Mouse (Mus musculus): ENCODE measurements around the gene Lman2l. TPM values are rescaled to one million over a fixed set of nuclear protein-coding genes. Genes with fewer than 3 reads are reported as not detected.
A peak's percentile ranks its signal among the peaks of the same experiment; 100 is the strongest.

The Lman2l gene
- 17.6 and 20.3 TPM in 2 replicates for polyA plus RNA-seq (2012; rRNA removed)

DNA sequence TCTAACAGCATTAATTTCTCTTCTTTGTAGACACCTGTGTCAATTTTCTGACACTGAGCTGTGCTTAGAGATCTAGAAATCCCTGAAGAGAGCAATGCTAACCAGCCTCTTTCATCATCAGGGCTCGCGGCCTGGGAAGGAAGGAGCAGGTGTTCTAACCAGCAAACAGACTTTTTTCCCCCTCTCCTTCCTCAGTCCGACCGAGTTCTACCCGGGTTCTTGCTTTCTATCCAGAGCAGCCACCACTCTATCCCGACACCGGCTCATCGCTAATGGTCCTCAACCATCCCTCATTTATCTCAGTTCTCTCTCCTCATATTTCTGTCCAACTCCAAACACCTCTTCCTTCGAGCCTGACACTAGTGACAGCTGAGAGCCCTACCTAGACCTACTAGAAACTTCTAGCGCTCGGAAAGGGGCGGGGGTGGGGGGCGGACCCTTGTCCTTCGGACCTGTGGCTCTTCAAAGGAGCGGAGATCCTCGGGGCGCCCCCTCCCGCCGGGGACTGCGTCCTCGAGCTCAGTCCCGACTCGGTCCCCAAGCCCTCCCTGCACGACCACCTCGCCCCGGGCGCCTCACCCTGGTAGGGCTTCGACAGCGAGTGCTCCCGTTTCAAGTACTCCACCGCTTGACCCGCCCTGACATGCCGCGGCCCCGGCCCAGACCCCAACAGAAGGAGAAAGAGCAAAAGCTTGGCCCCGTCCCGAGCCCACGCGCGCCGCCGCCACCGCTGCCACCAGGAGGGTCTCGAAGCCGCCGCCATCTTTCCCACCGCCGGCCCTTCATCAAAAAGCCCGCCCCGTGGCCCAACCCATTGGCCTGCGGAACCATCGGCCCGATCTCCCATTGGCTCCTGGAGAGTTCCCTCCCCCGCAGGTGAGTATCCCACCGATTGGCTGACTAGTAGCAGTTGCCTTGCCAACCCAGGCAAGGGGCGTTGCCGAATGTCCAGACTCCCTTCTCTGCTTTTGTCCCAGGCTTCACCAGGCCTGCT lies at the start of gene Lman2l:
Lman2l (minus strand) TSS at position 801 of the 994 bp plus-strand sequence.
- peak; percentile 85 for DNase-seq (ENCODE audit: low spot score)

DNA sequence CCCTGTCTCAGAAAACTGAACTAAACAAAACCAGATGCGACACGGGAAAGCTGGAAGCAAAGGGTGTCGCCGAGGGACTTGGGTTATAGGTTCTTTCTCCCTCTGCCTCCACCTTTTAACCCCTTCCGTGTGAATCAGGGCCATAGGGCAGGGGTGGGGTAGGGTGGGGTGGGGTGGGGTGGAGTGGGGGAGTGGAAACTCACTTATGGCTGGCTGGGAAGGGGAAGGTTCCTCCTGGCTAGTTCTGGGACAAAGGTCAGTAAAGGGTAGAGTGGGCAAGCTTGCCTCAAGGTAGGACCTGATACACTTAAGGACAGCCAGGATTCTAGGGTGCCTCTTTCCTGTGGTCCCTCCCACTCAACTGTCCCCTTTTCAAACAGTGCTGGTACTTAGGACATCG lies 48.2 kb upstream of the Lman2l start:
- no peak for DNase-seq (ENCODE audit: low spot score)

DNA sequence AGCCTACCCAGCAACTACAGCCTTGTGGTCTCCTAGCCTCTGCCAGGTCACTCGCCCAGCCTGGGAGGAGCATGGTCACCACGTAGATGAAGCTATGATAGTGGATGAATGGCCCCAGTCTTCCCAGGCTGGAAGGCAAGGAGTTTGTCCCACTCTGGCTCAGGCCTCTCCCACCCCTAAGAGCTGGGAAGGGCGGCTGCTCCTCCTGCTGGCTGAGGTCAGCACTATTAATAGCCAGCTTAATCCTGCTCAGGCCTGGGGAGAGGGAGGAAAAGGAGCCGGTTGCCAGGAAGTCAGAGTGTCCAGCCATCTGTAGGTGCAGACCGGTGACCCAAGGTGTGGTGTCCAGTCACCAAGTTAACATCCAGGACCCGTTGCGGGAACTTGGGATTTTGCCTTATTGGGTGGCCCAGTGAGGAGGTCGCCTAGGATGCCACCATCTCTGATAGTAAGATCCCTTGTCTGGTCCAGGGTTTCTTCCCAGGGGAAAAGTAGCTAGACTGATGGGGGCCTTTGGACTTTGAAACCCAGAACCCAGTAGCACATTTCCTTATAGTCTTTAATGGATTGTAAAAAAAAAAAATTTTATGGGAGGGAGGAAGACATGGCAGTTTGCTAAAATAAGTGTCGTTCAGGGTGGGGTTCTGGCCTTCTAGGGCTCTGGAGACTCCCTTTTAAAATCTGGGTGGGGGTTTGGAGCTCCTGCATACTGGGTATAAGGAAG lies 47.5 kb upstream of the Lman2l start:
- no peak for DNase-seq (ENCODE audit: low spot score)

DNA sequence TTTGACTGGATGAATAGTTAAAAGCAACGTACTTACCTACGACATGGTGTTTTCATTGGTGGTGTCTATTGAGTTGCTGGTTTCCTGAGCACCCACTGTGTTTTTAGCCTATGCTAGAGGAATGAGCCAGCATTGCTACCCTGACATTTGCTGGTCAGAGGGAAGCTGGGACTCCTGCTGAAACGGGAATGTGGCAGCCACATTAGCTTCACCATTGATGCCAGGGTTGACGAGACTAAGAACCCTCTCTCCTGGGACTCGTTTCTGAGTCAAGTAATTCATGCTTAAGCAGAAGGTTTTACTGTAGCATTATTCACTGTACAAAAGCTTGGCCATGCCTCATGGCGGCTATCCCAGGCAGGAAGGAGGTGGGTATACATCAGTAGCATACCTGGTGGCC lies 44.6 kb upstream of the Lman2l start:
- no peak for DNase-seq (ENCODE audit: low spot score)

DNA sequence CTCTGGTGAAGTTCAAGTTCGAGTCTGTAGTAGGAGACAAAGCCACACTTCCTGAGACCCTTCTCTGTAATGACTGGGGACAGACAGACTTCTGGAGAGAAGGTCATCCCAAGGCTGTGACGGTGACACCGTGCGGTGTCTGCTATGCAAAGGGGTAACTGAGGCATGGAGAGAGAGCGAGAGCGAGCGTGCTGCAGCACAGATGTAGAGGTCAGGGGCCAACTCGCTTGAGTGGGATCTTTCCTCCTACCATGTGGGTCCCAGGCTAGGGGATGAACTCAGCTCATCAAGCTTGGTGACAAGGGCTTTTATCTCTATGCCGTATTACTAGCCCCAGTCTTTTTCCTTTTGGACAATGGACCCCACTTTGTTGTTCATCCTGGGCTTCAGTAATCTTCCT lies 42.0 kb upstream of the Lman2l start:
- no peak for DNase-seq (ENCODE audit: low spot score)

DNA sequence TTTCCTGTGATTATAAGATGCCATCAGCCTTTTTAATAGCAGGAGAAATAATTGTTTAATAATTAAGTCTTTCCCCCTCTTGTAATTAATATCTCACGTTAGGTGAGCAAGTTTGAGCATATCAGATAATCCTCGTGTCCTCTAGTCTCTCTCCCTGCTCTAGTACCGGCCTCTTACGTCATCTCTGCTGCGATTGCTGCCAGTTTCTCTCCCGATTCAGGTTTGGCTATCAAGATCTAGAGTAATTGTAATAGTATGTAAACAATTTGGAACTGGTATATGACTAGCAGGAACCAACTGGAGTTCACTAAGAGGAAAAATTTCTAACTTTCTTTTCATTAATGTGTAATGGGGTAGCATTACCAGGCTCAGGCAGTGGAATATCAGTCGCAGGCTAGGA lies 40.0 kb upstream of the Lman2l start:
- no peak for DNase-seq (ENCODE audit: low spot score)

DNA sequence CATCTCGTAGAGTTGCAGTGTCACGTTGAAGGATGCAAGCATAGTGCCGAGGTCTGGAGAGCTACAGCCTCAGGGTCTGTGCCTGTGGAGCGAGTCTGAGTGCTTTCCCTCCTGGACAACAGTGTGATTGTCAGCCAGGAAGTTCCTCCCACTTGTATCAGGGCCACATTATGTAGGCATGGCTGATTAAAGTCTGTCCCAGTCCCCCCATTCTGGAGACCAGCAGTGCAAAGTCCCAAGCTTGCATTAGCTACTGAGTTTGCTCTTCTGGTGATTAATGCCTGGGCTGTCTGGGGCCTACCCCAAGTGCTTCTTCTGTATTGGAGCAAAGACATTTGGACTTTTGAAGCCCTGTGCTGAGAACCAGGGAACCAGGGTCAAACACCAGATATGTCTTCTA lies 38.8 kb upstream of the Lman2l start:
- DNase-seq (ENCODE audit: low spot score), result no peak

DNA sequence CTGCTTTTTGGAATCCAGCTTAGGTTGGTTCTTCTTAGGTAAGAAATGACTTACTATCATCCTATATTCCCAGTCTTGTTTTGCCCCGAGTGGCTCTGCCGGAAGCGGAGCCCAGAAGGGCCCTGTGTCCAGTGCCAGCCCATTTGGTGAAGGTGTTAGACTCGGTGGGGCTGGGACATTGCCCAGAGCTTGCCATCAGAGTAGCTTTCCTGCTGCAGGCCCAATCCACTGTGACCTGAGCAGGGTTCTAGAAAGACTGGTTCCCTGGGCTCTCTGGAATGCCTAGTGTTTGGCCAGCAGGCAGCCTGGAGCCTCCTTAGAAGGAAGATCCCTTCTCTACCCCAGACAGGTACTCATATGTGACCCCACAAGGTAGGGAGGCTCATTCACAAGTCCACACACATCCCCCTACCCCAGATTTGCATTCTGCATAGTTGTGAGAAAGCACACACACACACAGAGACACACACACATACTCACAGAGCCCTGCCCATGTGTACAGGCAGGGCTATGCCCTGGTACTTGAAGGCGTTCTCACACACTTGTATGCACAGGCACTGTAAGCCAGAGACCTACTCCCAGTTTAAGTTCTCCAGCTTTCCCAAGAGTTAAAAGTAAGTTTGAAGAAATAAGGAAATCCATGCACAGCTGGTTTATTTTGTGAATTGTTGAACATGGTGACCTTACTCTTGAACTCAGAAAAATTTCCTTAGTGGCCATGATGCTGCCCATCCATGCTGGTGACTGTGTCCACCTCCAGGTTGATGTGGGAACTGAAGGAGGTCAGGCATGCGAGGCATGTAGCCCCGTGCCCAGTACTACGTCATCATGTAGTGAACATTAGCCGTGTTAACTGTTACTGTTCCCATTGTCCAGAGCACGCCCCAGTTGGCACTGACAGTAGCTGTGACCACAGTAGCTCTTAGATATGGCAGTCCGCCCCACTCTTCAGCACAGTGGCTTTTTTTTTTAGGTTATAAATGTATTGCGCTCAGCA lies 35.1 kb upstream of the Lman2l start:
- DNase-seq (ENCODE audit: low spot score), result no peak

DNA sequence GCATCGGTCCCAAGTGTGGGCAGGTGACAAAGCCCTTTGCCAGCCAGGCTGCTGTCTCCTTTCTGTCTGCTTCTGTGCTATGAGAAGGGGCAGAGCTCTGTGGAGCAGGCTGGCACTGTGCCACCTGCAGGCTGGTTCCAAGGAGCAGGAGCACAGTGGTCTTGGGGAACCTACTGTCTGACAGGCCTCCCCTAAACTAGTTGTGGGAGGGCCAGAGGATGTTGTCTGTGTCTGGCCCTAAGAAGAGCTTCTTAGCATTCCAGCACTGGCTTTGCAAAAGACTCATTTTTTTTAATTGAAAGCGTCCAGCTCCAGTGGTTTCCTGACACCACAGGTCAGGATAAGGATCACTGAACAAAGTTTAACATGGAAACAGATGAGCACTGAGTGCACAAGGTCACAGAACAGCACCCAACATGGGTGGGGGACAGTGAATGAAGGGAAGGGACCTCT lies 33.3 kb upstream of the Lman2l start:
- no peak for DNase-seq (ENCODE audit: low spot score)

DNA sequence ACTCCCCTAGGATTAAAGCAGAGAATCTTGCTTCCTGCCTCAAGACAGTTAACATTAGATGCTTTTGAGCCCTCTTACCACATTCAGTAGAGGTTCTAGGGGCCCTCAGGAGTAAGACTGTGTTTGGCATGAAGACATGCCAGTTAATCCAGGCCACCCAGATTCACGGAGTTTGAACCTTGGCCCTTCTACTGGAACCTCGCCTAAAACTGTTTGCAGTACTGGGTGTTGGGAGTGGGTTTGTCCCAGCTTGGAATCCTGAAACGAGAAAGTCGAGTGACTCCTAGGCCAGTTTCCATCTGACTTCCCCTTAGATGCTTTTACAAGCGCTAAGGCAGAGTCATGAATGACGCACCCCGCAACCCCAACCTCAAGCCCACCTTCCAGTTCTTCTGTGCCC lies 31.4 kb upstream of the Lman2l start:
- DNase-seq (ENCODE audit: low spot score), result no peak

DNA sequence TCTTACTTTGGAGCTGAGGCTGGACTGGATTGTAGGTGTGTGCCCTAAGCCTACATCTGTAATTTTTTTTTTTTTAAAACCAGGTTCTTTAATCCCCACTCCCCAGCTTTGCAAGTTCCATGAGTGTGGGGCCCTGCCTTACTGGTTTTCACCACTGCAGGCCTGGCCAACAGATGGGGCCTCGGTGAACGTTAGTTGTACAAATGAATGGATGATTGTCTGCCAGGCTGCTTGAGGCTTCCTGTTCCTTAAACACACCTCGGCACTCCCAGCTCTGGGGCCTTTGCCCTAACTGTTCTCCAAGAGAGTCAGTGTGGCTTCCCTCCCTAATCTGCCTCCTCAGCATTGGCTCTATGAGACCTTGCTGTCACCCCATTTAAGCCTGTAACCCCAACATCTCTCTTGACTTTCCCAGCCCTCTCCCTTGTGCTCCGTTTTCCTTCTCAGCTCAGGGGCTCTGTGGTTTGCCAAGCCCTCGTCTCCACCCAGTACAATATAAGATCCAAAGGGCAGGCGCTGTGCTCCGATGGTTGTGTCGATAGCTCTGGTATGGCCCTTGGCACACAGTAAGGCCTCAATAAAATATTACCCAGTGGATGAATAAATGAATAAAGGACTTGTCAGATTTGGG lies 30.5 kb upstream of the Lman2l start:
- no peak for DNase-seq (ENCODE audit: low spot score)

DNA sequence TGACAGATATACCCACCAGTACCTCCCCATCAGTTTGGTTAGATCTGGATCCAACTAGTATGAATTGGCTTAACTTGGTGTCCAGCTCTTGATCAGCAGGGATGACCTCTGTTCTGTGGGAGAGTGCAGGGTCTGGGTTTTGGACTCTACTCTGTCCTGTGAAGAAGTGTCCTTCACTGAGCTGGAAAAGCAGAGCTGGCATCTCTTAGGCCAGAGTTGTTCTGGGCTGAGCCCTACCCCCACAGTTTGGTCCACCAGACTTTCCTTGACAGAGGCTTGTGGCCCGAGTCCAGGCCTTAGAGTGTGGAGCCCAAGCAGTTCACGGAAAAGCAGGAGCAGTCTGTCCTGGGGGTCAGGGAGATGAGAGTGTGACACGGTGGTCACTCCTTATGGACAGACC lies 29.6 kb upstream of the Lman2l start:
- DNase-seq (ENCODE audit: low spot score), result no peak

DNA sequence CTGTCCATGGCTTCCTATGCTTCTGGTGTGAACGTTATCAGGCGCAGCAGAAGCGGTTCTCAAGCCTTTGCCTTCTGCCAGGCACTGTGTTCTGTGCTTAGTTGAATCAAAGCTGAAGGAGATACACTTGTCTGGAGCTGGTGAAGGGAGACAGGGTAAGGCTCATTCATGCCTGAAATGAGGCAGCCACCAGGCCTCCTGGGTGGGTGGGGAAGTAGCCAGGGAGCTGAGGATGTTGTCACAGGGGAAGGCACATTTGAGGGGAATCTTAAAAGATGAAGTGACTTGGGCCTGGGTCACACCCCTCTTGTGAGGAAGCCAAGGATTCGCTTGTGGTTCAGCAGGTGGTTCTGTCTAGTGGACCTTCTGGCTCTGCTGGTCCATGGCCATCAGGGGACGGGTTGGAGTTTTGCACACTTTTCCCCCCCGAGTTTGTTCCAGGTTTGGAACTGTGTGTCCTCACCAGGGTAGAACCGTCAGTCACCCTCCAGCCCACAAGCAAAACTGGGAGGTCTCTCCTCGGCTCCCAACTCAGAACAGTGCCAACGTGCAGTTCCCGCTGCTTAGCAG lies 28.2 kb upstream of the Lman2l start:
- DNase-seq (ENCODE audit: low spot score), result no peak

DNA sequence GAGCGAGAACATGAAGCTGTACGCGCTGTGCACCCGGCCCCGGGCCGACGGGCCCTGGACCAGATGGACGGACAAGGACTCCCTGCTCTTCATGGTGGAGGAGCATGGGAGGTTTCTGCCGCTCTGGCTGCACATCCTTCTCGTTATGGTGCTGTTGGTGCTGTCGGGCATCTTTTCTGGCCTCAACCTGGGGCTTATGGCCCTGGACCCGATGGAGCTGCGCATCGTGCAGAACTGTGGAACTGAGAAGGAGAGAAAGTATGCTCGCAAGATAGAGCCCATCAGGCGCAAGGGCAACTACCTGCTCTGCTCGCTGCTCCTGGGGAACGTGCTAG lies 27.0 kb upstream of the Lman2l start:
- DNase-seq (ENCODE audit: low spot score), result no peak

DNA sequence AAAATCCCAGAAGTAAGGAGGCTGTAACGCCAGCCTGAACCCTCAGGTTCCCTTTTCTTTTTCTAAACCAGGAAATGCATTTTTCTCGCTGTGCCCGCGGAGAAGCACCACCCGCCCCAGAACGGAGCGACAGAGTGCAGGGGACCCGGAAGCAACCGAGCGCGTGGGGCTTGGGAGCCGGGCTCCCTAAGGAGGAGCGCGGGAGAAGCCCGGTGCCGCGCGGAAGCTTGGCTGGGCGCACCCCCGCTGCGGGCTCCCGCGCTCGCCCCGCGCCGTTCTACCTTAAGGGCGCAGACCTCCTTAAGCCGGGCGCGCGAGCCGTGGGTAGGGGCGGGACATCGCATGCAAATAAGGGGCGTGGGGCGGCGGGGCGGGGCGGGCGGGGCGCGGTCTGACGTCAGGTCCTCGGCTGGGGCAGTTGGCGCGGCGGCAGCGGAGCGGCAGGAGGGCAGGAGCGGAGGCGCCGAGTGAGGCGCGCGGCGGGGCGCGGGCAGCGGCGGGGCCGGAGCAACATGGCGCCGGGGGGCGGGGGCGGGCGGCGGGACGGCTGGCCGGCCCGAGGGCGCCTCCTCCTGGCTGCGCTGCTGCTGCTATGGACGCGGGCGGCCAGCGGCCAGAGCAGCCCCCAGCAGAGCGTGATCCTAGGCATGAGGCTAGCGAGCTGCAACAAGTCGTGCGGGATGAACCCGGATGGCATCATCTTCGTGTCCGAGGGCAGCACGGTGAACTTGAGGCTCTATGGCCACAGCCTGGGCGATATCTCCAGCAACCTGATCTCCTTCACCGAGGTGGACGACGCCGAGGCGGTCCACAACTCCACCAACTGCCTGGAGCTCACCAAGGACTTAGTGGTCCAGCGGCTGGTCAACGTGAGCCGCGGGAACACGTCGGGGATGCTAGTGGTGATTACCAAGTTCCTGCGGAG lies 26.4 kb upstream of the Lman2l start, which contains the start of gene Cnnm4:
Cnnm4 (plus strand) TSS at position 440 of the 925 bp plus-strand sequence.
- peak; percentile 80 for DNase-seq (ENCODE audit: low spot score)

DNA sequence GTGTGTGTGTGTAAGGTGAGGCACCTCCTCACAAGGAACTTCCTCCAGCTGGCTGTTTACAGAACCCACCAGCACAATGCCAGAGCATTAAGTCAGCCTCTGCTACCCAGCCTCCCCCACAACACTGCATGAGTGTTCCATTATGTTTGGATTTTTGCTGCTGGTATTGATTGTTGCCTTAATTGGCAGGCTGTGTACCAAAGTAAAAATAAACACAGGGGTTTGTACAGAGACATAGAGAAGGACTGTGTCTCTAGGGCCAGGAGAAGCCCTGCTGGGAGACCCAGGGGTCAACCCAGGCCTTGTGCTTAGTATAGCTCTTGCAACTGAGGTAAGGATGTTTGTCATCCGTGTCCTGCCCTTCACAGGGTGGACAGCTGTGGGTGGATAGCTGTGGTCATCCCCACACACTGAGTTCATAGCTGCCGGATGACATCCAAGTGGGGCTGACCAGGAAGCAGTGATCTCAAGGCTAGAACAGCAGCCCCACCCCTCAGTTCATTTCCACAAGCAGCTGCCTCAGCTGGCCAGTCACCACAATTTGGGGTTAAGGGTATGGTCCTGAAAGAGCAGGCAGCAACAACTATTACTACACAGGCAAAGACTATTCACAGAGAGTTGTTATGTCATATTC lies 24.9 kb upstream of the Lman2l start:
- DNase-seq (ENCODE audit: low spot score), result no peak

DNA sequence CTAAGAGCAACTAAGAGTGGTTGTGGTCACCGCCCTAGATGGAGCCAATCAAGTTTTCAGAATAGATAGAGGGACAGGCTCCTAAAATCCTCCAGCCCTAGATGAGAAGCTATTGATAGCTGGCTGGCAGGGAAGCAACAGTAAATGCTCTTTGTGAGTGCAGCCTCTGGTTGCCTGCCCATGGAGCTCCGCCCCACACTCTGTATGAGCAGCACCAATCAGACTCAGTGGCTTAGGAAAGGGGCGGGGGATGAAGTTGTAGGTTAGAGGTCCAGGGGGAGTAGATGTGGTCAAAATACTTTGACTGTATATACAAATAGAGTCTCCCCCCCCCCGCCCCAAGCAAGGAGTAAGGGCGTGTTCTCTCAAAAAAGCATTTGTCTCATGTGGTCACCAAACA lies 22.4 kb upstream of the Lman2l start:
- no peak for DNase-seq (ENCODE audit: low spot score)

DNA sequence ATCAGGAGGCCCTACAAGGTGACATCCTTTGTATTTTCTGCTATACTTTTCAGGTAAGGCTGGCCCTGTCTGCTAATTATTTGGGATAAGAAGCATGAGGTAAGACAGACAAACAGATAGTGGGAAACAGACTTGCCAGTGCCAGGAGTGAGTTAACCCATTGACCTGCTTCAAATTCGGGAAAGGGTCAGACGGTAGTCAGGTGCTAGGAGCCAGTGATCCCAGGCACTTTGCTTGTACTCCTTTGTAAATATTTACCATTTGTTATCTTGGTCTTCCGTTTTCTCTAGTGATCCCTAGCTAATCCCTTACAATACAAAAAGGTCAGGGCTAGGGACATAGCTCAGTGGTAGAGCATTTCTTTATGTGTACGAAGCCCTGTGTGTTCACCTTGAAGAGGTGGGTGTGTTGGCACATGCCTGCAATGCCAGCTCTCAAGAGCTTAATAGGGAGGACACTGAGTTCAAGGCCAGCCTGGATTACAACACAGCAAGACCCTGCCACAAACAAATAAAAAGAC lies 20.6 kb upstream of the Lman2l start:
- DNase-seq (ENCODE audit: low spot score), result no peak

DNA sequence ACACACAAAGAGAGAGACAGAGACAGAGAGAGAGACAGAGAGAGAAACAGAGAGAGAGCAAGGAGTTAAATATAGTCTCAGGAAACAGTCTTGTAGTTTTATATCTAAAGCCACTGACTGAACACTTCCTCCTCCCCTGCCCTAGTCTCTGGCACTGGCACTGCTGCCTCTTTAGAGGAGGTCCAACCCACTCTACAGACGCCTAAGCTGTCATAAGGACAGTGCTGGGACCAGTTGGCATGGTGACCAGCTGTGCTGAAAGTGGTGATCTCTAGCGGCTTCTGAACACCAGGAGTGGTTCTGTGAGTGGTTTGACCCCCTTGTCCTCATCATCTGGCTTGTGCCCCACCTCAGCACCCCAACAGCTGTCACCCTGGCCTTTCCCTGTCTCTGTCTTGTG lies 16.8 kb upstream of the Lman2l start:
- DNase-seq (ENCODE audit: low spot score), result no peak
